Mouse (Mus musculus) CH12.LX (cell line): Measurements from ENCODE around the gene Rasgrf2. TPM values are rescaled to one million over a fixed set of nuclear protein-coding genes. Genes with fewer than 3 reads are reported as not detected.

Source experiments
- DNase-seq: peaks from one replicate; pipeline ENCODE4 v3.0.0-alpha.2; 2013; ENCODE audit errors: extremely low read depth
- H3K27ac ChIP-seq: 2 replicates; pipeline ENCODE4 v1.5.1; 2012; ENCODE audit warnings: low read depth, mild to moderate bottlenecking, control low read depth, moderate library complexity; ENCODE audit not compliant: insufficient read depth
- H3K27me3 ChIP-seq: replicated peaks from 2 replicates; pipeline ENCODE3; 2012; ENCODE audit warnings: inconsistent platforms
- H3K36me3 ChIP-seq, 2 experiments: replicated peaks in 1 of 2; 2 replicates each; pipeline versions ENCODE3 to v1.6.1; 2012; ENCODE audit warnings: inconsistent platforms in 1 of 2, low read length in 1 of 2, mild to moderate bottlenecking in 1 of 2, mixed read lengths in 1 of 2, moderate library complexity in 1 of 2; ENCODE audit not compliant: control insufficient read depth in 1 of 2, insufficient read depth in 1 of 2
- H3K4me1 ChIP-seq, 2 experiments: 2 replicates each; pipeline ENCODE4 v1.6.1; 2012; ENCODE audit warnings: inconsistent platforms in 1 of 2, moderate library complexity in 1 of 2; ENCODE audit not compliant: insufficient read depth in 2 of 2, control insufficient read depth in 1 of 2
- H3K4me2 ChIP-seq: 2 replicates; pipeline ENCODE4 v1.6.1; 2012; ENCODE audit warnings: low read depth, mild to moderate bottlenecking, control low read depth; ENCODE audit not compliant: poor library complexity, insufficient read depth, severe bottlenecking
- H3K4me3 ChIP-seq, 3 experiments: fragments of 150-350 bp in 1 of 3; sonication (generic) in 1 of 3; replicated peaks in 1 of 3; 2 replicates each; pipeline versions ENCODE3 to v1.5.1; 2011 to 2012; ENCODE audit warnings: low read depth in 2 of 3, low read length in 2 of 3, mild to moderate bottlenecking in 2 of 3, moderate library complexity in 2 of 3, control low read depth in 1 of 3, improper control_type of control experiment in 1 of 3, inconsistent platforms in 1 of 3, mixed read lengths in 1 of 3; ENCODE audit not compliant: poor library complexity in 1 of 3
- H3K79me2 ChIP-seq: replicated peaks from 2 replicates; pipeline ENCODE4 v1.6.1; 2012; ENCODE audit warnings: mild to moderate bottlenecking, moderate library complexity; ENCODE audit not compliant: control insufficient read depth, poor library complexity, insufficient read depth, severe bottlenecking; ENCODE audit errors: extremely low read depth
- H3K9ac ChIP-seq: 2 replicates; pipeline ENCODE4 v1.6.1; 2012; ENCODE audit warnings: low read depth, mild to moderate bottlenecking, control low read depth, moderate library complexity; ENCODE audit not compliant: insufficient read depth
- H3K9me3 ChIP-seq: replicated peaks from 2 replicates; pipeline ENCODE3; 2012; ENCODE audit warnings: low read length, inconsistent platforms, mixed read lengths
- BHLHE40 ChIP-seq: IDR thresholded peaks from 2 replicates; pipeline ENCODE4 v1.6.1; 2011; ENCODE audit warnings: mild to moderate bottlenecking, low read depth, low read length, improper control_type of control experiment
- CHD1 ChIP-seq: IDR thresholded peaks from 2 replicates; pipeline ENCODE4 v1.6.1; 2012; ENCODE audit warnings: low read depth, low read length, improper control_type of control experiment, inconsistent platforms
- CTCF ChIP-seq, 2 experiments: IDR thresholded peaks in 1 of 2; conservative IDR thresholded peaks in 1 of 2; 2 replicates each; pipeline ENCODE4 v1.5.1; 2011 to 2012; ENCODE audit warnings: low read depth in 2 of 2, low read length in 2 of 2, improper control_type of control experiment in 1 of 2, inconsistent platforms in 1 of 2, mild to moderate bottlenecking in 1 of 2, moderate library complexity in 1 of 2
- E2F4 ChIP-seq: IDR thresholded peaks from 2 replicates; pipeline ENCODE4 v1.6.1; 2011; ENCODE audit warnings: low read depth, low read length, improper control_type of control experiment; ENCODE audit not compliant: insufficient replicate concordance
- ELF1 ChIP-seq: IDR thresholded peaks from 2 replicates; pipeline ENCODE4 v1.6.1; 2014; ENCODE audit warnings: low read depth, mild to moderate bottlenecking, inconsistent platforms, low read length, improper control_type of control experiment
- EP300 ChIP-seq: IDR thresholded peaks from 2 replicates; pipeline ENCODE4 v1.6.1; 2011; ENCODE audit warnings: low read length, improper control_type of control experiment
- HCFC1 ChIP-seq: IDR thresholded peaks from 2 replicates; pipeline ENCODE4 v1.6.1; 2012; ENCODE audit warnings: low read depth, mild to moderate bottlenecking, inconsistent platforms, low read length, improper control_type of control experiment
- IRF4 ChIP-seq: IDR thresholded peaks from 2 replicates; pipeline ENCODE4 v1.6.1; 2014; ENCODE audit warnings: low read depth, mild to moderate bottlenecking, inconsistent platforms, low read length, improper control_type of control experiment
- JUN ChIP-seq: IDR thresholded peaks from 2 replicates; pipeline ENCODE4 v1.6.1; 2011; ENCODE audit warnings: low read depth, mild to moderate bottlenecking, low read length, improper control_type of control experiment, moderate library complexity; ENCODE audit not compliant: insufficient read depth
- JUND ChIP-seq: conservative IDR thresholded peaks from 2 replicates; pipeline ENCODE4 v1.6.1; 2011; ENCODE audit warnings: low read depth, low read length, improper control_type of control experiment
- KAT2A ChIP-seq: IDR thresholded peaks from 2 replicates; pipeline ENCODE4 v1.6.1; 2012; ENCODE audit warnings: low read length, improper control_type of control experiment, inconsistent platforms; ENCODE audit not compliant: insufficient replicate concordance
- MAFK ChIP-seq: IDR thresholded peaks from 2 replicates; pipeline ENCODE4 v1.6.1; 2011; ENCODE audit warnings: low read length, improper control_type of control experiment; ENCODE audit not compliant: insufficient replicate concordance
- MAZ ChIP-seq: IDR thresholded peaks from 2 replicates; pipeline ENCODE4 v1.6.1; 2012; ENCODE audit warnings: low read depth, mild to moderate bottlenecking, inconsistent platforms, low read length, improper control_type of control experiment, moderate library complexity
- MEF2A ChIP-seq: IDR thresholded peaks from 2 replicates; pipeline ENCODE4 v1.6.1; 2014; ENCODE audit warnings: low read depth, mild to moderate bottlenecking, inconsistent platforms, low read length, improper control_type of control experiment, borderline replicate concordance
- MYC ChIP-seq: IDR thresholded peaks from 2 replicates; pipeline ENCODE4 v1.6.1; 2011; ENCODE audit warnings: low read depth, mild to moderate bottlenecking, improper control_type of control experiment, low read length
- NELFE ChIP-seq: IDR thresholded peaks from 2 replicates; pipeline ENCODE4 v1.6.1; 2011; ENCODE audit warnings: low read depth, low read length, improper control_type of control experiment
- NRF1 ChIP-seq: IDR thresholded peaks from 2 replicates; pipeline ENCODE4 v1.6.1; 2014; ENCODE audit warnings: low read depth, mild to moderate bottlenecking, inconsistent platforms, low read length, improper control_type of control experiment, moderate library complexity
- PAX5 ChIP-seq: IDR thresholded peaks from 2 replicates; pipeline ENCODE4 v1.6.1; 2012; ENCODE audit warnings: low read length, inconsistent platforms, mixed read lengths
- POLR2A ChIP-seq: IDR thresholded peaks from 2 replicates; pipeline ENCODE4 v1.6.1; 2011; ENCODE audit warnings: low read depth, mild to moderate bottlenecking, improper control_type of control experiment, low read length
- POLR2AphosphoS2 ChIP-seq: IDR thresholded peaks from 2 replicates; pipeline ENCODE4 v1.6.1; 2011; ENCODE audit warnings: low read depth, low read length, improper control_type of control experiment
- RAD21 ChIP-seq: IDR thresholded peaks from 2 replicates; pipeline ENCODE4 v1.6.1; 2011; ENCODE audit warnings: low read depth, mild to moderate bottlenecking, low read length, improper control_type of control experiment, moderate library complexity
- RCOR1 ChIP-seq: conservative IDR thresholded peaks from 2 replicates; pipeline ENCODE4 v1.6.1; 2012; ENCODE audit warnings: low read depth, mild to moderate bottlenecking, inconsistent platforms, low read length, improper control_type of control experiment
- SIN3A ChIP-seq: IDR thresholded peaks from 2 replicates; pipeline ENCODE4 v1.6.1; 2012; ENCODE audit warnings: low read length, improper control_type of control experiment, inconsistent platforms
- SMC3 ChIP-seq: IDR thresholded peaks from 2 replicates; pipeline ENCODE4 v1.6.1; 2011; ENCODE audit warnings: low read depth, low read length, improper control_type of control experiment
- TBP ChIP-seq: conservative IDR thresholded peaks from 2 replicates; pipeline ENCODE4 v1.6.1; 2011; ENCODE audit warnings: low read depth, low read length, improper control_type of control experiment
- TCF12 ChIP-seq: IDR thresholded peaks from 2 replicates; pipeline ENCODE4 v1.6.1; 2014; ENCODE audit warnings: low read depth, mild to moderate bottlenecking, inconsistent platforms, low read length, improper control_type of control experiment
- UBTF ChIP-seq: IDR thresholded peaks from 2 replicates; pipeline ENCODE4 v1.6.1; 2012; ENCODE audit warnings: low read depth, mild to moderate bottlenecking, inconsistent platforms, low read length, improper control_type of control experiment, moderate library complexity
- USF1 ChIP-seq: IDR thresholded peaks from 2 replicates; pipeline ENCODE4 v1.6.1; 2014; ENCODE audit warnings: low read depth, mild to moderate bottlenecking, inconsistent platforms, low read length, improper control_type of control experiment
- USF2 ChIP-seq: conservative IDR thresholded peaks from 2 replicates; pipeline ENCODE4 v1.6.1; 2011; ENCODE audit warnings: low read depth, low read length, improper control_type of control experiment
- ZC3H11A ChIP-seq: IDR thresholded peaks from 2 replicates; pipeline ENCODE4 v1.6.1; 2012; ENCODE audit warnings: low read depth, mild to moderate bottlenecking, inconsistent platforms, low read length, improper control_type of control experiment
- ZMIZ1 ChIP-seq: IDR thresholded peaks from 2 replicates; pipeline ENCODE4 v1.6.1; 2012; ENCODE audit warnings: low read depth, mild to moderate bottlenecking, inconsistent platforms, low read length, improper control_type of control experiment
- dilution Hi-C: fragments of 300-500 bp; cut with MboI; formaldehyde crosslinking; loops from 2 replicates; pipeline ENCODE4 v1.14.3; 2020; ENCODE audit warnings: low sequenced_read_pairs; ENCODE audit not compliant: extremely low pct_unique_long_range_greater_than_20kb, extremely low pct_ligation_motif_present
- in situ Hi-C: fragments of 300-500 bp; cut with MboI; formaldehyde crosslinking; loops from 3 replicates; pipeline ENCODE4 v1.14.3; 2019; ENCODE audit warnings: low sequenced_read_pairs, low pct_ligation_motif_present, low pct_unique_long_range_greater_than_20kb, mixed read lengths
- polyA plus RNA-seq: library from polyadenylated mRNA; unstranded; fragments of >175 nt; gene quantifications from 2 replicates; pipeline ENCODE4 v1.2.1, GENCODE M21; 2012; ENCODE audit warnings: low read depth; ENCODE audit not compliant: insufficient read length
- total RNA-seq, 2 experiments: library from RNA; depleted of rRNA; stranded (reverse); fragments of 300-350 nt in 1 of 2; fragments of >200 nt in 1 of 2; gene quantifications; 2 replicates each; pipeline ENCODE4 v1.2.3; 2012 to 2014

Rasgrf2 gene
- total and polyA plus RNA-seq, 3 experiments = 2.6 to 5.0 (median 4.7) TPM

DNA sequence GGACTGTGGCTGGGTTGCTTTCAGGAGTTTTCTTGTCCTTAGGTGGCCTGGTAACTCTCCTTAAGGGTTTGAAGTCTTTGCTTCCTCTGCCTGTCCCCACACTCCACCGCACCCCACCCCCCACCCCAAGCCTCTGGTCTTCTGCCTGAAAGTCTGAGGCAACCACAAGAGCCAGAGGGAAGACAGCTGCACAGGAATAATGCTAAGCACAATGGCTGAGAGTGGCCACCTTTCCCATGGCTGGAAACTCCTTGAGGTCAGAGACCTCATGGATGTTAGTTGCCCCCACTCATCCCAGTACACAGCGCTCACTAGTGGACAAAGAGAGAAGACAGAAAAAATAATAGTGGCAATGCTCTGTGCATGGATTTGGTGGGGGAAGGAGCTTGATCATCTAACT is 213.6 kb downstream of the Rasgrf2 start:
- Histone ChIP-seq H3K27ac (no peak overlapping the region), H3K27me3 (no peaks in the 10 kb centered on the region), H3K79me2 (no peaks in the 10 kb centered on the region), H3K9me3 (no peaks in the 10 kb centered on the region), H3K4me1 (peaks cover 0 to 12% of the 10 kb centered on the region in 2 experiments; a peak in 2 of 4 replicates), H3K36me3 (peaks cover 0 to 35% of the 10 kb centered on the region in 2 experiments), H3K4me2 (no peak overlapping the region)
- DNase-seq = no peak
- in situ Hi-C loops (loop anchor here (25.0 kb wide), 2 partner anchors 419 to 819 kb away; no protein-coding TSS in a partner anchor), dilution Hi-C loops (no loop called here)
- TF ChIP-seq ZC3H11A (no peak), CTCF (conservative IDR thresholded peaks at IDR 0.05 in 1 of 2, IDR thresholded peaks at IDR 0.05 in 1 of 2; ENCODE audit: low read depth in 2 of 2, low read length in 2 of 2) (no peak), NRF1 (no peak), EP300 (no peak), NELFE (no peak), TBP (no peak), TCF12 (no peak), UBTF (no peak), POLR2A (no peak), MAZ (no peak), PAX5 (no peak), IRF4 (no peak), USF1 (no peak), BHLHE40 (no peak), E2F4 (no peak), RCOR1 (no peak), RAD21 (no peak), MYC (no peak), HCFC1 (no peak), USF2 (no peak)
- TF ChIP-seq, all 38 proteins: peak for 0
- H3K4me3 ChIP-seq = no peak overlapping the region
- H3K9ac ChIP-seq = no peak overlapping the region

DNA sequence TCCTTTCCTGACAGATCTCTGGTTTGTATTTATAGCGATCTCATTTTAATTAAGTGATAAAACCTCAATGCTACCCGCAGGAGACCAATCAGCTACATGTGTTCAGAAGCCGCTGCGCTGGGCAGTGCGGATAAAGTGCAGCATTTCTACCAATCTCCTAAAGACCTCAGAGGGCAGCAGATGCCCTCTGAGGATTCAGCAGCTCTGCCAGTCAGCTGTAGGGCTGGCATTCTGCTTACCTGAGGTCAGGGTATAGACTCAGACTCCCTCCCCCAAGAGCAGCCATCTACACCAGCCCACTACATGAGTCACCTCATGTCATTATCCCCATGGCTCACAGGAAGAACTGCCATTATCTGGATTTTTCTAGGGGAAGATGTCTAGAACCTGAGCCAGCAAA is 215.1 kb downstream of the Rasgrf2 start:
- dilution Hi-C loops (no loop called here), in situ Hi-C loops (loop anchor here (25.0 kb wide), 2 partner anchors 421 to 821 kb away; no protein-coding TSS in a partner anchor)
- H3K4me3 ChIP-seq = no peak overlapping the region
- H3K4me1 ChIP-seq = peaks cover 0 to 10% of the 10 kb centered on the region in 2 experiments; a peak in 2 of 4 replicates
- no peak overlapping the region for H3K9ac ChIP-seq
- H3K27ac ChIP-seq = no peak overlapping the region
- no peak for DNase-seq
- H3K9me3 ChIP-seq = no peaks in the 10 kb centered on the region
- TF ChIP-seq UBTF = no peak
- TF ChIP-seq HCFC1 = no peak
- TF ChIP-seq MEF2A = no peak
- no peak for TF ChIP-seq ELF1
- no peak for TF ChIP-seq MAFK
- TF ChIP-seq USF2 = no peak
- no peak for TF ChIP-seq POLR2AphosphoS2
- no peak for TF ChIP-seq POLR2A
- TF ChIP-seq NRF1 = no peak
- TF ChIP-seq MAZ = no peak
- no peak for TF ChIP-seq SIN3A
- TF ChIP-seq ZMIZ1 = no peak
- no peak for TF ChIP-seq JUND
- TF ChIP-seq CHD1 = no peak
- no peak for TF ChIP-seq SMC3
- TF ChIP-seq KAT2A = no peak
- no peak for TF ChIP-seq JUN
- TF ChIP-seq, all 38 proteins: peak for 0
- H3K27me3 ChIP-seq = no peaks in the 10 kb centered on the region
- peaks cover 0 to 36% of the 10 kb centered on the region in 2 experiments for H3K36me3 ChIP-seq
- no peaks in the 10 kb centered on the region for H3K79me2 ChIP-seq
- H3K4me2 ChIP-seq = no peak overlapping the region
